ENCODE assay signal across 18 mouse cellular contexts in the genomic region with DNA sequence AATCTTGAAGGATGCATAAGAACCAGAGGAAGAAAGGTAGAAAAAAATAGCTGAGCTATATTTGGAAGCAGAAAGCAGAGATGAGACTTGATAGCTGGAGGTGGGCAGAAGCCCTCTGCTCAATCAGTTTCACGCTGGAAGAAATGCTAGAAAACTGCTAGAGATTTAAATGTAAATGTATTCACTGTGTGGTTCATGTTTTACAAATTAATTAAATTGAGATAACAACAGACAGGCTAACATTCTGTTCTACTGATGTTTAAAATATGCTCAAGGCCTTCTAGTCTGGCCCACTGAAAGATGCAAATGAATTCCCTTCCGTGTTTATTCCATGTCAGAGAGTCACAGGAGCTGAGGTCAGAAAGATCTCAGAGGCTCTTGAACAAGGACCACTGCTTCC. TPM values are rescaled to one million over a fixed set of nuclear protein-coding genes. Genes with fewer than 3 reads are reported as not detected.
"Had no signal": no experiment of that assay in that cellular context is flagged by ENCODE, and none has a peak within 500 bp of the region (broad histone marks: within the 10 kb centered on the region; RNA-seq: fewer than 3 reads in every experiment).

No protein-coding gene starts in this region.

- H3K4me2 ChIP-seq: limb, embryonic 15.5 days; liver, embryonic 12.5 days; neural tube, embryonic 13.5 days had no signal

- H3K27ac ChIP-seq: left cerebral cortex, adult 2 months; limb, embryonic 15.5 days; liver, embryonic 12.5 days; neural tube, embryonic 13.5 days had no signal

- H3K9ac ChIP-seq: limb, embryonic 15.5 days; liver, embryonic 12.5 days; neural tube, embryonic 13.5 days had no signal

- DNase-seq: kidney, adult 8-10 months; kidney, postnatal 25 days; right cerebral cortex, postnatal 25 days; thymus, postnatal 4 days had no signal

- H3K36me3 ChIP-seq: limb, embryonic 15.5 days; liver, embryonic 12.5 days; neural tube, embryonic 13.5 days had no signal

- H3K27me3 ChIP-seq: limb, embryonic 15.5 days; liver, embryonic 12.5 days; neural tube, embryonic 13.5 days had no signal

- H3K4me3 ChIP-seq: left cerebral cortex, adult 2 months; limb, embryonic 15.5 days; liver, embryonic 12.5 days; neural tube, embryonic 13.5 days had no signal

- H3K4me1 ChIP-seq: limb, embryonic 15.5 days; liver, embryonic 12.5 days; neural tube, embryonic 13.5 days had no signal

- H3K9me3 ChIP-seq: limb, embryonic 15.5 days; liver, embryonic 12.5 days; neural tube, embryonic 13.5 days had no signal

- ATAC-seq: liver, embryonic 12.5 days had no signal

RNA-seq across cellular contexts. Expression of gene Scgn, which starts 19.1 kb away (rescaled TPM):
- total RNA-seq: megakaryocyte-erythroid progenitor cell, adult 5-6 weeks; monocyte, adult 5-6 weeks had no signal
- polyA plus RNA-seq: kidney, embryonic 16.5 days; limb, embryonic 11.5 days; limb, embryonic 15.5 days; liver, embryonic 12.5 days; lung, embryonic 16.5 days had no signal

RNA-seq across cellular contexts. Expression of gene Hist1h2aa, which starts 37.6 kb away (rescaled TPM):
- total RNA-seq: layer of hippocampus, postnatal 25 days; left cerebral cortex, adult 2 months; left cerebral cortex, postnatal 14 days; megakaryocyte-erythroid progenitor cell, adult 5-6 weeks; monocyte, adult 5-6 weeks had no signal
- polyA plus RNA-seq: kidney, embryonic 16.5 days; limb, embryonic 11.5 days; limb, embryonic 15.5 days; liver, embryonic 12.5 days; liver, embryonic 16.5 days; lung, embryonic 16.5 days; neural tube, embryonic 13.5 days; small intestine, adult 2 months; stomach, embryonic 16.5 days had no signal

RNA-seq across cellular contexts. Expression of gene Hist1h2ba, which starts 37.9 kb away (rescaled TPM):
- total RNA-seq: layer of hippocampus, postnatal 25 days; left cerebral cortex, adult 2 months; left cerebral cortex, postnatal 14 days; megakaryocyte-erythroid progenitor cell, adult 5-6 weeks; monocyte, adult 5-6 weeks had no signal
- polyA plus RNA-seq: kidney, embryonic 16.5 days; limb, embryonic 11.5 days; limb, embryonic 15.5 days; liver, embryonic 12.5 days; liver, embryonic 16.5 days; lung, embryonic 16.5 days; neural tube, embryonic 13.5 days; small intestine, adult 2 months; stomach, embryonic 16.5 days had no signal

RNA-seq across cellular contexts. Expression of gene Slc17a4, which starts 57.1 kb away (rescaled TPM):
- total RNA-seq: layer of hippocampus, postnatal 25 days; left cerebral cortex, adult 2 months; left cerebral cortex, postnatal 14 days; monocyte, adult 5-6 weeks had no signal
- polyA plus RNA-seq: limb, embryonic 11.5 days; limb, embryonic 15.5 days; liver, embryonic 12.5 days; lung, embryonic 16.5 days had no signal
